Mouse (Mus musculus): Measurements from ENCODE around the gene Flvcr2.

GRCm38 (mm10) chr12:85794094-85794493 is 47.8 kb downstream of the Flvcr2 start:
- no peak for TF ChIP-seq CTCF (IDR thresholded peaks at IDR 0.05; ENCODE audit: low read depth)
- no peak for TF ChIP-seq EP300 (optimal IDR thresholded peaks at IDR 0.05)

Measured in stomach, postnatal 0 days (tissue).